Mouse (Mus musculus): ENCODE measurements around the gene Tnfrsf17. TPM values are rescaled to one million over a fixed set of nuclear protein-coding genes. Genes with fewer than 3 reads are reported as not detected.

Tnfrsf17 gene
- polyA plus RNA-seq (2015; fragmentation: Nextera tagmentation; extraction: Ambion mirVana), result not detected in 2 replicates

DNA sequence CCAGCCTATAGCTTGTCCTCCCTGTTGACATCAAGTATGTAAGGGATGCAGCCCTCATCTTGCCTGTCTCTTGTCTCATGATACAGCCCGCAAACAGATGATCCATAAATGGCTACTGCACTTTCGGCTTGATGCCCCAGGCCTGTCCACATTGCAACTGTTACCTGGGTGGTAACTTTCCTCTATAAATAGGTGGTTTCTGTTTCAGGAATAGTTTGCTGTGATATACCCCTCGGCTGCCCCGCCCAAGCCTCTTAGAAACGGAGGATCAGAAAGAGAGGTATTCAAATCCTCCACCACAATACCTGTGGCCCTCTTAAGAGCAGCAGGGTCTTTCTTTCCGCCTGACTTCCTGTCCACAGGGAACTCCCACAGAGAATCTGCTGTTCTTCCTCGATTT lies at the start of gene Tnfrsf17:
TSS of gene Tnfrsf17 (plus strand) at position 301 of the 400 bp plus-strand sequence.
- WGBS, result 71% methylated on average over 7 of the region's 7 CpGs
- H3K27ac ChIP-seq (ENCODE audit: low read length), result no peak within 1 kb of the TSS
- H3K9ac ChIP-seq (ENCODE audit: low read length), result no peak within 1 kb of the TSS
- 0 out of 2 replicates have a peak, but pooled peaks cover 2% of the 10 kb centered on the region for H3K4me1 ChIP-seq (replicated peaks; ENCODE audit: control insufficient read depth, insufficient read depth, low read length)
- H3K36me3 ChIP-seq (ENCODE audit: control insufficient read depth, insufficient read depth, low read length), result no peaks in the 10 kb centered on the region
- no peak within 1 kb of the TSS for H3K4me2 ChIP-seq (ENCODE audit: low read depth, low read length)
- no peaks in the 10 kb centered on the region for H3K27me3 ChIP-seq (ENCODE audit: control insufficient read depth, insufficient read depth, low read depth, low read length)
- ATAC-seq (ENCODE audit: low read depth), result no peak
- H3K9me3 ChIP-seq (ENCODE audit: control insufficient read depth, low read length), result no peaks in the 10 kb centered on the region
- no peak within 1 kb of the TSS for H3K4me3 ChIP-seq (ENCODE audit: low read length)

DNA sequence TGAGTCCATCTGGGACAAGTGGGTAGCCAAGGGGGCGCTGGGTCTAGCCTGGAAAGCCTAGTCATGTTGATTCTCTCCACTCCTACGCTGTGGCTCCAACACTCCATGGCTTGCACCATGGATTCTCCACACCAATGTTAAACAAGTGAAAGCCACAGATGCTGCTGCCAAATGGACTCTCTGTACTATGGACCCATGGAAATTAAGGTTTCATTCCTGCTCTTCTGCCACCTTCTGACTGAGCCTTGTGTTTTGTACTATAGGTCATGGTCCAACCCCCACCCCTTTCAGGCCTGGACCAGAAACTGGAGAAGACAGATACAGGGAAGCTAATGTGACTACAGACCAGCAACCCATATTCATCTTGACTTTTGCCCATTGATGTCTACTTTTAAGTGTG lies 47.1 kb upstream of the Tnfrsf17 start:
- Histone ChIP-seq H3K27ac (ENCODE audit: low read length) (no peak overlapping the region), H3K9me3 (ENCODE audit: control insufficient read depth, low read length) (no peaks in the 10 kb centered on the region), H3K4me2 (ENCODE audit: low read depth, low read length) (no peak overlapping the region), H3K4me3 (ENCODE audit: low read length) (no peak overlapping the region), H3K36me3 (ENCODE audit: control insufficient read depth, insufficient read depth, low read length) (no peaks in the 10 kb centered on the region), H3K9ac (ENCODE audit: low read length) (no peak overlapping the region), H3K4me1 (replicated peaks; ENCODE audit: control insufficient read depth, insufficient read depth, low read length) (no peaks in the 10 kb centered on the region), H3K27me3 (ENCODE audit: control insufficient read depth, insufficient read depth, low read depth, low read length) (no peaks in the 10 kb centered on the region)
- WGBS, result 76% methylated on average over 2 of the region's 2 CpGs
- ATAC-seq (ENCODE audit: low read depth), result no peak

DNA sequence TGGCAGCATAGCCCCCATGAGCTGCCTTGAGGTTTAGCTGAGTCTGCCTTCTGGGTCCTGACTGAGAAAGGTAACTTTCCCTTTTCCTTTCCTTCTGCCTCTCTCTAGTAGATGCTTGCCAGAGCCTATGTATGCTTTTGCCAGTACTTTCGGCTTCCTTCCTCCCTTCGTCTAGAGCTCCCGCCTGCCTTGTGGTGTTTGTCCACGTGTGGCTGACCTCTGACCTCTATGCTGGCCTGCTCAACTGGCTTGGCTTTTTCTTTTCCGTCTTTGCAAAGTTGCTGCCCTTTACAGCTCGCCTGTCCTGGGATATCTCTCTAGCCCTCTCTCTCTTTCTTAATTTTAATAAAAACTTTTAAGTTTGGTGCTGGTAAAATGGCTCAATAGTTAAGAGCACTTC lies 43.8 kb upstream of the Tnfrsf17 start:
- no peak overlapping the region for H3K9ac ChIP-seq (ENCODE audit: low read length)
- no peak overlapping the region for H3K4me3 ChIP-seq (ENCODE audit: low read length)
- no peaks in the 10 kb centered on the region for H3K36me3 ChIP-seq (ENCODE audit: control insufficient read depth, insufficient read depth, low read length)
- 31% methylated on average over 6 of the region's 6 CpGs for WGBS
- no peak for ATAC-seq (ENCODE audit: low read depth)
- no peaks in the 10 kb centered on the region for H3K4me1 ChIP-seq (replicated peaks; ENCODE audit: control insufficient read depth, insufficient read depth, low read length)
- no peaks in the 10 kb centered on the region for H3K27me3 ChIP-seq (ENCODE audit: control insufficient read depth, insufficient read depth, low read depth, low read length)
- no peak overlapping the region for H3K4me2 ChIP-seq (ENCODE audit: low read depth, low read length)
- no peaks in the 10 kb centered on the region for H3K9me3 ChIP-seq (ENCODE audit: control insufficient read depth, low read length)
- H3K27ac ChIP-seq (ENCODE audit: low read length), result no peak overlapping the region

DNA sequence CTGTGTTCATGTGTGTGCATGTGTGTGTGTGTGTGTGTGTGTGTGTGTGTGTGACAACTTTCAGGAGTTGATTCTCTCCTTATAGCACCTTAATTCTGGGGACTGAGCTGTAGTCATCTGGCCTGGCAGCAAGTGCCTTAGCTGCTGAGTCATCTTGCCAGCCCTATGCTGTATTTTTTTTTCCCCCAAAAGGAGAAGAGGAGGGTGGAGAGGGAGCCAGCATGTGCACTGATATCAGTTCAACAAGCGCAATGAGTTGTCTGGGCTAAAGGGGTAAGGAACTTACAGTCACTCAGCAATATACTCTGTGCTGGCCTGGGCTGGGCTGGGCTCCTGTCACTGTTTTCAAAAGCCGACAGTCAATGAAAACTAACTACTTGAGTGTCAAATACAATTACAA lies 43.0 kb upstream of the Tnfrsf17 start:
- no peaks in the 10 kb centered on the region for H3K27me3 ChIP-seq (ENCODE audit: control insufficient read depth, insufficient read depth, low read depth, low read length)
- H3K9me3 ChIP-seq (ENCODE audit: control insufficient read depth, low read length), result no peaks in the 10 kb centered on the region
- no peak overlapping the region for H3K27ac ChIP-seq (ENCODE audit: low read length)
- no peak overlapping the region for H3K4me3 ChIP-seq (ENCODE audit: low read length)
- H3K4me2 ChIP-seq (ENCODE audit: low read depth, low read length), result no peak overlapping the region
- no peak overlapping the region for H3K9ac ChIP-seq (ENCODE audit: low read length)
- no peak for ATAC-seq (ENCODE audit: low read depth)
- whole genome bisulfite sequencing, result 85% methylated on average over 2 of the region's 2 CpGs
- no peaks in the 10 kb centered on the region for H3K36me3 ChIP-seq (ENCODE audit: control insufficient read depth, insufficient read depth, low read length)
- H3K4me1 ChIP-seq (replicated peaks; ENCODE audit: control insufficient read depth, insufficient read depth, low read length), result no peaks in the 10 kb centered on the region

DNA sequence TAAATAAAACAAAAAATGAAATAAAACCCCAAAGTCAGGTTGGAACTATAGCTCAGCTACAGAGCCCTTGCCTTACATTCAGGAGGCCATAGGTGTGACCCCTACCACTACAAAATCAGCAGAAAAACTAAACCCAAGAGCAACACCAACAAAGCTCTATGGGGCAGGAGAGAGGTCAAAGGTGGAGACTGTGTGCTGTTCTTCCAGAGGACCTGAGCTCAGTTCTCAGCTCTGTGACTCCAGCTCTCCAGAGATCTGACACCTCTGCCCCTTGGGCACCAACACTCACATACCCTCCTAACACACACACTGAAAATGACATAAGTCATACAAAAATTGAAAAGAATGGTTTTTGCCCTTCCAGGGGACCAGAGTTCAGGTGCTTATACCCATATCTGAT lies 42.5 kb upstream of the Tnfrsf17 start:
- no peak overlapping the region for H3K4me2 ChIP-seq (ENCODE audit: low read depth, low read length)
- H3K9ac ChIP-seq (ENCODE audit: low read length), result no peak overlapping the region
- no peak overlapping the region for H3K27ac ChIP-seq (ENCODE audit: low read length)
- no peaks in the 10 kb centered on the region for H3K27me3 ChIP-seq (ENCODE audit: control insufficient read depth, insufficient read depth, low read depth, low read length)
- H3K9me3 ChIP-seq (ENCODE audit: control insufficient read depth, low read length), result no peaks in the 10 kb centered on the region
- no peak overlapping the region for H3K4me3 ChIP-seq (ENCODE audit: low read length)
- ATAC-seq (ENCODE audit: low read depth), result no peak
- H3K36me3 ChIP-seq (ENCODE audit: control insufficient read depth, insufficient read depth, low read length), result no peaks in the 10 kb centered on the region
- no peaks in the 10 kb centered on the region for H3K4me1 ChIP-seq (replicated peaks; ENCODE audit: control insufficient read depth, insufficient read depth, low read length)

DNA sequence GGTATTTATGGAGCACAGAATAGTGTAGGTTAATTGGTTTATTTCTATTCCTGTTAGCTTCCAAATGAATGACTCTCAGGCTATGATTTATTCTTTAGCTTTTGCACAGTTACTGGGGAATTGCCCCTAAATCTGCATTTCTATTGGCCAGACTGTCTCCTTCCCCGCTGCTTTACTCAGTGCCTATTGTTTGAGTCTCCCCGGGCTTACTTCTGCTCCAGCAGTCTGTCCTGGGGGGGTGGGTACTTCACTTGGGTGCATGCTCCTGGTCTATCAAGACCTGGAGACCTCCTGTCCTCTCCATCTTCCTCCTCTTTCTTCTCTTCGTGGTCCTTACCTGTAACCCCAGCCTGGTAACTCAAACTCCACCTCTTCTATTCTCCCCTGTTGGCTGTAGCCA lies 36.7 kb upstream of the Tnfrsf17 start:
- Histone ChIP-seq H3K4me1 (replicated peaks; ENCODE audit: control insufficient read depth, insufficient read depth, low read length) (no peaks in the 10 kb centered on the region), H3K27ac (ENCODE audit: low read length) (no peak overlapping the region), H3K4me3 (ENCODE audit: low read length) (no peak overlapping the region), H3K9ac (ENCODE audit: low read length) (no peak overlapping the region), H3K4me2 (ENCODE audit: low read depth, low read length) (no peak overlapping the region), H3K36me3 (ENCODE audit: control insufficient read depth, insufficient read depth, low read length) (no peaks in the 10 kb centered on the region), H3K27me3 (ENCODE audit: control insufficient read depth, insufficient read depth, low read depth, low read length) (no peaks in the 10 kb centered on the region), H3K9me3 (ENCODE audit: control insufficient read depth, low read length) (no peaks in the 10 kb centered on the region)
- WGBS, result 55% methylated on average over 3 of the region's 3 CpGs
- ATAC-seq (ENCODE audit: low read depth), result no peak

DNA sequence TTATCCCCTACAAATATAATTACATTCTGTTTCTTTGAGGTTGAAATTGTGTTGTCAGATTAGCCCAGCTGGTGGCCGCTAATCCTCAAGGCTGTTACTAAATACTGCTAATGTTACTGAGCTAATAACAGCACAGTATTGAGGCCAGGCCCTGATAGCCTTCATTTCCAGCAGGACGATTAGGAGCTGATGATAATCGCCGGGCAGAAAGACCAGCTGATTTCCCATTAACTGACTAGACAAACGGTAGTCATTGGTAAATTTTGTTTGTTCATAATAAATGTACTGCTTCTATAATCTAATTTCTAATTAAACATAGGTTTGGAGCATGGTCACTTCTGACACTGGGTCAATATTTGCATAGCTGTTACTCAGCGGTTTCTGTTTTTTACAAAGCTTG lies 34.8 kb upstream of the Tnfrsf17 start:
- H3K4me1 ChIP-seq (replicated peaks; ENCODE audit: control insufficient read depth, insufficient read depth, low read length), result no peaks in the 10 kb centered on the region
- no peak for ATAC-seq (ENCODE audit: low read depth)

DNA sequence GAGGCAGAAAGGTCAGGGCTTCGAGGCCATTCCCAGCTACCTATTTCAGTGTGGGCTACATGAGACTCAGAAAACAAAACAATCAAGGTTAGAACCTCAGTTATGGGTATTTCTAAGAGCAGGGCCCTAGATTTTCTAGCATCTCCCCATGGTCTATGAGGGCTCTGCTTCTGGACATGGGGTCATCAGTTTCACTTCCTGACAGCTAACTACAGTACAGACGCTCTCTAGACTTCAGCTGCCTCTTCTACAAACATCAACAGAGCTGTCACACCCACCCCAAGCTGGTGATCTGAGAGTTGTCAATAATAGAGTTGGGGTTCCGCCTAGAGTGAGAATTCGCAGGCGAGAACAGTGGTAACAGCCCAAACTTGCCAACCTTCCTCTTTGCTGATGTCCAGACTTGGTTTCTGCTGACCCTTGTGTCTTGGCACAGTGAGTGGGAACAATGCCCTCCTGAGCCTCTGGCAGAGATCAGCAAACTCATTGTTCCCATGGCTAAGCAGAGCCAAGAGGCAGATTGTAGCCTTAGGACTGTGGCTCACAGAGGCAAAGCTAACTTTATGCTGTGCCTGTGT lies 30.9 kb upstream of the Tnfrsf17 start:
- ATAC-seq (ENCODE audit: low read depth), result no peak
- Histone ChIP-seq H3K4me1 (replicated peaks; ENCODE audit: control insufficient read depth, insufficient read depth, low read length) (no peaks in the 10 kb centered on the region), H3K27me3 (ENCODE audit: control insufficient read depth, insufficient read depth, low read depth, low read length) (no peaks in the 10 kb centered on the region), H3K9me3 (ENCODE audit: control insufficient read depth, low read length) (no peaks in the 10 kb centered on the region), H3K36me3 (ENCODE audit: control insufficient read depth, insufficient read depth, low read length) (no peaks in the 10 kb centered on the region), H3K4me2 (ENCODE audit: low read depth, low read length) (no peak overlapping the region), H3K4me3 (ENCODE audit: low read length) (no peak overlapping the region), H3K27ac (ENCODE audit: low read length) (no peak overlapping the region), H3K9ac (ENCODE audit: low read length) (no peak overlapping the region)
- 68% methylated on average over 5 of the region's 5 CpGs for WGBS

More for the DNA sequence above, 34.8 kb upstream of the Tnfrsf17 start:
- WGBS, result 62% methylated on average over 6 of the region's 6 CpGs
- H3K27me3 ChIP-seq (ENCODE audit: control insufficient read depth, insufficient read depth, low read depth, low read length), result no peaks in the 10 kb centered on the region
- no peak overlapping the region for H3K27ac ChIP-seq (ENCODE audit: low read length)
- H3K4me3 ChIP-seq (ENCODE audit: low read length), result no peak overlapping the region
- no peaks in the 10 kb centered on the region for H3K36me3 ChIP-seq (ENCODE audit: control insufficient read depth, insufficient read depth, low read length)
- no peaks in the 10 kb centered on the region for H3K9me3 ChIP-seq (ENCODE audit: control insufficient read depth, low read length)
- no peak overlapping the region for H3K4me2 ChIP-seq (ENCODE audit: low read depth, low read length)
- H3K9ac ChIP-seq (ENCODE audit: low read length), result no peak overlapping the region

DNA sequence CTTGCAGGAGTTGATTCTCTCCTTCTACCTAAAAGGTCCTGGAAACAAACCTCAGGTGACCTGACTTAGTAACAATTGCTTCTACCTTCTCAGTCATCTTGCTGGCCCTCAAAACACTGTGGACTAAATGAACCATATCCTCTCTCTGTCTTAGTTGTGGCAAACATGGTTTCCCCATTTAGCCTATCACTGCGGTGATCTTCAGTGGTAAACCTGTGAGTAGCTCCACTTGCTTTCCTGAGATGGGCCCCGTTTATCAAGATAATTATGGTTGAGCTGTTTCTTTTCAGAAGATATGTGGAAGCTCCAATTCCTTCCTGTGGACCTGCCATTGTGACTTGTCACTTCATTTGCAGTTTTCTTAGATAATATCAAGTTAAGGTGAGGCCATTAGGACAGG lies 28.7 kb upstream of the Tnfrsf17 start:
- no peak overlapping the region for H3K4me2 ChIP-seq (ENCODE audit: low read depth, low read length)
- no peak overlapping the region for H3K4me3 ChIP-seq (ENCODE audit: low read length)
- H3K4me1 ChIP-seq (replicated peaks; ENCODE audit: control insufficient read depth, insufficient read depth, low read length), result no peaks in the 10 kb centered on the region
- no peak overlapping the region for H3K27ac ChIP-seq (ENCODE audit: low read length)
- no peak for ATAC-seq (ENCODE audit: low read depth)
- H3K36me3 ChIP-seq (ENCODE audit: control insufficient read depth, insufficient read depth, low read length), result no peaks in the 10 kb centered on the region
- no peak overlapping the region for H3K9ac ChIP-seq (ENCODE audit: low read length)
- H3K9me3 ChIP-seq (ENCODE audit: control insufficient read depth, low read length), result peaks cover 2% of the 10 kb centered on the region; the same call in 1 of the 2 replicates
- 78% methylated on average over 2 of the region's 2 CpGs for WGBS
- H3K27me3 ChIP-seq (ENCODE audit: control insufficient read depth, insufficient read depth, low read depth, low read length), result no peaks in the 10 kb centered on the region

DNA sequence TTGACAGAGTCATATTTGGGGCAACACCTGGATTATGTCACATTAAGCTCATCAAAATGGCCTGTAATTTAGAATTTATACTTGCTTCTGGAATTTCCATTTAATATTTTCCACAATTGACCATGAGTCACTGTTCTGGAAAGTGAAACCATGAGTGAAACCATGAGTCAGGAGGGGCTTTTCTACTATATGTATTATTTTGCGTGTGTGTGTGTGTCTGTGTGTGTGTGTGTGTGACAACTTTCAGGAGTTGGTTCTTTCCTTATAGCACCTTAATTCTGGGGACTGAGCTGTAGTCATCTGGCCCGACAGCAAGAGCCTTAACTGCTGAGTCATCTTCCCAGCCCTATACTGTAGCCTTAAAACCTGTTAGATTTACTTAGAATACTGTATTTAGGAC lies 27.7 kb upstream of the Tnfrsf17 start:
- Histone ChIP-seq H3K9me3 (ENCODE audit: control insufficient read depth, low read length) (peaks cover 2% of the 10 kb centered on the region; the same call in 1 of the 2 replicates), H3K4me2 (ENCODE audit: low read depth, low read length) (no peak overlapping the region), H3K27me3 (ENCODE audit: control insufficient read depth, insufficient read depth, low read depth, low read length) (no peaks in the 10 kb centered on the region), H3K36me3 (ENCODE audit: control insufficient read depth, insufficient read depth, low read length) (no peaks in the 10 kb centered on the region), H3K4me3 (ENCODE audit: low read length) (no peak overlapping the region), H3K9ac (ENCODE audit: low read length) (no peak overlapping the region), H3K27ac (ENCODE audit: low read length) (no peak overlapping the region), H3K4me1 (replicated peaks; ENCODE audit: control insufficient read depth, insufficient read depth, low read length) (no peaks in the 10 kb centered on the region)
- WGBS, result 75% methylated on average over 2 of the region's 2 CpGs
- ATAC-seq (ENCODE audit: low read depth), result no peak
